Mouse (Mus musculus) kidney, postnatal 4 days (tissue): Measurements from ENCODE around the gene Nrg4.
A peak's percentile ranks its signal among the peaks of the same experiment; 100 is the strongest.
"Not testable (repeated sequence)": the region's sequence is repeated elsewhere in the genome, so short reads cannot be mapped to it uniquely, and the experiment has no call there.

Experiments used
- DNase-seq, 2 experiments: peaks; one replicate each; pipeline ENCODE4 v3.0.0; 2021; ENCODE audit warnings: mixed read lengths in 2 of 2

Gene Nrg4

GRCm38 (mm10) chr9:55248465-55248864 is 78.2 kb downstream of the Nrg4 start:
- no peak for DNase-seq

- no peak for DNase-seq
Measured at GRCm38 (mm10) chr9:55246918-55247317, 79.7 kb downstream of the Nrg4 start.

GRCm38 (mm10) chr9:55246440-55246839 is 80.2 kb downstream of the Nrg4 start:
- DNase-seq, result no peak

GRCm38 (mm10) chr9:55245057-55245750 is 81.4 kb downstream of the Nrg4 start:
- DNase-seq, result not testable (repeated sequence)

GRCm38 (mm10) chr9:55244079-55244478 is 82.6 kb downstream of the Nrg4 start:
- DNase-seq, result no peak

- DNase-seq, result no peak
Measured at GRCm38 (mm10) chr9:55243280-55243679, 83.4 kb downstream of the Nrg4 start.

- peak; percentile 21 to 56 for DNase-seq
Measured at GRCm38 (mm10) chr9:55241863-55242685, 84.6 kb downstream of the Nrg4 start.

GRCm38 (mm10) chr9:55240852-55241251 is 85.8 kb downstream of the Nrg4 start:
- DNase-seq, result no peak

- DNase-seq, result peak in 1 of 2 experiments; percentile 20
Measured at GRCm38 (mm10) chr9:55236235-55237165, 90.1 kb downstream of the Nrg4 start.

GRCm38 (mm10) chr9:55233076-55233475 is 93.6 kb downstream of the Nrg4 start:
- DNase-seq, result peak in 1 of 2 experiments; percentile 32

- no peak for DNase-seq
Measured at GRCm38 (mm10) chr9:55232586-55232985, 94.1 kb downstream of the Nrg4 start.

- no peak for DNase-seq
Measured at GRCm38 (mm10) chr9:55232110-55232509, 94.5 kb downstream of the Nrg4 start.

- DNase-seq, result peak; percentile 14 to 32
Measured at GRCm38 (mm10) chr9:55231544-55231943, 95.1 kb downstream of the Nrg4 start.

GRCm38 (mm10) chr9:55229010-55229409 is 97.6 kb downstream of the Nrg4 start:
- no peak for DNase-seq

GRCm38 (mm10) chr9:55228149-55228548 is 98.5 kb downstream of the Nrg4 start:
- no peak for DNase-seq

- DNase-seq, result no peak
Measured at GRCm38 (mm10) chr9:55226251-55226650, 100.4 kb downstream of the Nrg4 start.

- DNase-seq, result no peak
Measured at GRCm38 (mm10) chr9:55225165-55225737, 101.4 kb downstream of the Nrg4 start.

GRCm38 (mm10) chr9:55217381-55217780 is 109.3 kb downstream of the Nrg4 start:
- no peak for DNase-seq

GRCm38 (mm10) chr9:55216078-55216477 is 110.6 kb downstream of the Nrg4 start:
- no peak for DNase-seq

- no peak for DNase-seq
Measured at GRCm38 (mm10) chr9:55215648-55216047, 111.0 kb downstream of the Nrg4 start.

- DNase-seq, result peak in 1 of 2 experiments; percentile 15
Measured at GRCm38 (mm10) chr9:55215056-55215455, 111.6 kb downstream of the Nrg4 start.

- DNase-seq, result no peak
Measured at GRCm38 (mm10) chr9:55213396-55213795, 113.2 kb downstream of the Nrg4 start.

- no peak for DNase-seq
Measured at GRCm38 (mm10) chr9:55211611-55212010, 115.0 kb downstream of the Nrg4 start.
